Mouse (Mus musculus): Measurements from ENCODE around the gene Perm1.

Gene Perm1

GRCm38 (mm10) chr4:156249567-156249966 is 33.9 kb downstream of the Perm1 start:
- DNase-seq (ENCODE audit: low spot score): no peak

DNA sequence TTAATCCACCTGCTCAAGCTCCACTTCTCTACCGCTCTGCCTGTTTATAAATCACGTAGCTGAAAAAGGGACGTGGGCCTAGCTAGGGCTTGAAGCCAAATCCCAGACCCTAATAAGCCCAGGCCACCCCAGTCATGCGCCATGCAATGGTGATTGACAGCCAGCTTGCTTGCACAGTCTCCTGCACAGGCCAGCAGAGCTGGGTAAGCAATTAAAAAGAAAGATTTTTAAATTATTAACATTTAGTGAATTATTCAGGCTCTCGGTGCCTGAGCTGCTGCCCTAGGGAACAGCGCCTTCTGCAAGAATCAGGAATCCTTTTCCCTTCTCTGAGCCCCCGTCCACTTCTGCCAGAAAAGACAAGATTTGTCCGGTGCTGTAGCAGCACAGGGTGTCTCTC is 35.4 kb downstream of the Perm1 start:
- DNase-seq (ENCODE audit: low spot score): no peak

- no peak for DNase-seq (ENCODE audit: low spot score)
Measured at GRCm38 (mm10) chr4:156252140-156252539, 36.5 kb downstream of the Perm1 start.

DNA sequence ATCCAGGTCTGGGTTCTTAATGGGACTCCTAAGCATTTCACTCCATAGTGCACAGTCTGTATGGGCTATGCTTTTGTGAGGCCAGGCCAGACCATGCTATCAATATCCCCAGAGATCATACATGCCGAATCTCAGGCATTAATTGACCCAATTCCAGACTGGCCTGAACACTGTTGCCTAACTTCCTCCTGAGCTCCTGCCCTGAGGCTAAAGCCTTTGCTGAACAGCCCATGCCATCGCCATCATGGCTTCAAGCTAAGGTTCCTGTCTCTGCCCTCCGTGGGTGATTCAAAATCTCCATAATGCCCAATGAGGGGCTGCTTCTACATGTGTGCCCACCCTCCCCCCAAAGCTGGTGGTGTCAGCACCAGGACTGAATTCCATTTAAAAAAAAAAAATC is 37.0 kb downstream of the Perm1 start:
- DNase-seq (ENCODE audit: low spot score): no peak

- no peak for DNase-seq (ENCODE audit: low spot score)
Measured at GRCm38 (mm10) chr4:156253043-156253442, 37.4 kb downstream of the Perm1 start.

GRCm38 (mm10) chr4:156254361-156255077 is 38.9 kb downstream of the Perm1 start:
- DNase-seq (ENCODE audit: low spot score): no peak

GRCm38 (mm10) chr4:156255078-156255839 is 39.6 kb downstream of the Perm1 start, which contains the start of gene Samd11:
TSS of gene Samd11 (minus strand) at chr4:156255657.
- no peak for DNase-seq (ENCODE audit: low spot score)
